Mouse (Mus musculus): ENCODE measurements around the gene Gbx1.

DNA sequence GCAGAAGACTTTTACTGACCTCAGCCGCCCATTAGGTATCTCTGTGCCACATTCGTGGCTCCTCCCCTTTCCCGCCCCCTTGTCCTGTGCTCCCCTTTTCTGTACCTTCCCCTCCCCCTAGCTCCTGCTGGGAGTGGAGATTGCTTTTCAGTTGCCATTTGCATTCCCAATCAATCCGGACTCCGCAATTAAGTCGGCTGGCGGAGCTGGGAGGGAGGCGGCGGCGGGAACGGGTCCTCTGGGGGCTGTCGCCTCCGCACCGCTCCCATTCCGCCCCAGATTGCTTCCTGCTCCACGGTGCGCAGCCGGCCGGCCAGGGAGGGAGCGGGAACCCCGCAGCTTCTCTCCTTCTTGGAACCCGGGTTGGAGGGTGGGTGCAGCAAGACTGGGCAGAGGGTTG, 42.0 kb downstream of the Gbx1 start:
- TF ChIP-seq CTCF (IDR thresholded peaks at IDR 0.05; ENCODE audit: low read depth) (no peak), EP300 (IDR thresholded peaks at IDR 0.05; ENCODE audit: low read depth) (no peak)
